13 mouse cellular contexts compared by ENCODE assay signal in the genomic region with DNA sequence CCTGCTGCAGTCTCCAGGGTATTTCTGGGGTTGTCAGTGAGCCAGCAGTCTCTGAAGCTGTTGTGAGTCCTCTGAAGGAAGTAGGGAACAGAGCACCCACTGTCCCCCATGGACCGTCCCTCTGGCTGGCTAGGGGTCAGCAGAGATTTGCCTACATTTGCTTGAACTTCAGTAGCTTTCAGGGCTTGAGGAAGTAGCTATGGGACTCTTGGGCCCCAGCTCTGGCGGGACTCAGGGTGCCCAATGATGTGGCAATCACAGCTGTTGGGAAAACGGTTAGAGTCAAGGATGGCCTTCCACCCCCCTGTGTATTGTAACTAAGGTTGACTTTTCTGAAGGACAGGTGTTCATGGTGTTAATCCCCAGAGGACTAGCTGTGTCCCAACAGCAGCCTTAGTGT. TPM values are rescaled to one million over a fixed set of nuclear protein-coding genes. Genes with fewer than 3 reads are reported as not detected.
A peak's percentile ranks its signal among the peaks of the same experiment; 100 is the strongest.
DNase-seq lines count a peak whose midpoint lies in the region; ATAC-seq and TF ChIP-seq lines count a peak whose summit lies in the region.
"Had no signal": no experiment of that assay in that cellular context is flagged by ENCODE, and none has a peak within 500 bp of the region (broad histone marks: within the 10 kb centered on the region; RNA-seq: fewer than 3 reads in every experiment).

No protein-coding gene starts in this region.

- no peak overlapping the region for H3K27ac ChIP-seq in layer of hippocampus, adult 2 months
- no peak overlapping the region for H3K27ac ChIP-seq in liver, embryonic 14.5 days
- no peak overlapping the region for H3K27ac ChIP-seq in gastrocnemius, adult 2 months
- H3K27ac ChIP-seq: hindbrain, embryonic 14.5 days; lung, embryonic 15.5 days; neural tube, embryonic 15.5 days had no signal

- no peak for TF ChIP-seq CTCF in layer of hippocampus, adult 2 months (conservative IDR thresholded peaks at IDR 0.05)
- TF ChIP-seq CTCF in G1E (IDR thresholded peaks at IDR 0.05; ENCODE audit: low read depth, low read length): no peak
- TF ChIP-seq CTCF in liver, embryonic 14.5 days (IDR thresholded peaks at IDR 0.05; ENCODE audit: low read depth): no peak
- TF ChIP-seq CTCF in gastrocnemius, adult 2 months (IDR thresholded peaks at IDR 0.05): no peak

- peaks cover 53% of the 10 kb centered on the region for H3K36me3 ChIP-seq in G1E (replicated peaks)
- H3K36me3 ChIP-seq in liver, embryonic 14.5 days (replicated peaks; ENCODE audit: control insufficient read depth, insufficient read depth, low read depth): no peaks in the 10 kb centered on the region
- H3K36me3 ChIP-seq: lung, embryonic 15.5 days; neural tube, embryonic 15.5 days had no signal

- intact Hi-C loops in gastrocnemius, adult 2 months (cut with DNase I): no loop called here

- WGBS in liver, embryonic 14.5 days (ENCODE audit: insufficient replicate concordance): 28% methylated on average over 3 of the region's 3 CpGs

- peaks cover 2% of the 10 kb centered on the region; the same call in 1 of the 2 replicates for H3K27me3 ChIP-seq in G1E (ENCODE audit: insufficient read depth, low read length)
- H3K27me3 ChIP-seq in liver, embryonic 14.5 days (ENCODE audit: control insufficient read depth, insufficient read depth, low read length): peaks cover 5% of the 10 kb centered on the region
- H3K27me3 ChIP-seq: lung, embryonic 15.5 days had no signal

- no peak overlapping the region for H3K4me3 ChIP-seq in layer of hippocampus, adult 2 months
- peak overlapping the region; percentile 93 for H3K4me3 ChIP-seq in G1E (ENCODE audit: low read depth, low read length)
- peak overlapping the region in 1 of 2 experiments; percentile 16; a peak in 2 of 4 replicates for H3K4me3 ChIP-seq in liver, embryonic 14.5 days (ENCODE audit: insufficient read depth in 1 of 2, low read depth in 2 of 2, low read length in 2 of 2)
- no peak overlapping the region; the same call in 1 of the 2 replicates for H3K4me3 ChIP-seq in gastrocnemius, adult 2 months
- H3K4me3 ChIP-seq: neural tube, embryonic 15.5 days had no signal

- no peak for ATAC-seq in G1E (ENCODE audit: extremely low read depth, insufficient number of reproducible peaks, low FRiP score, poor library complexity, severe bottlenecking)
- ATAC-seq in liver, embryonic 14.5 days (ENCODE audit: insufficient read depth): no peak

- no peak for TF ChIP-seq EP300 in liver, embryonic 14.5 days (IDR thresholded peaks at IDR 0.05; ENCODE audit: low read depth)

- peak overlapping the region; percentile 56; the same call in 1 of the 2 replicates for H3K4me2 ChIP-seq in liver, embryonic 14.5 days (ENCODE audit: low read depth)
- H3K4me2 ChIP-seq: hindbrain, embryonic 14.5 days; lung, embryonic 15.5 days; neural tube, embryonic 15.5 days had no signal

- H3K9me3 ChIP-seq in G1E (replicated peaks): no peaks in the 10 kb centered on the region
- H3K9me3 ChIP-seq in liver, embryonic 14.5 days (ENCODE audit: control insufficient read depth, low read length): no peaks in the 10 kb centered on the region
- H3K9me3 ChIP-seq: lung, embryonic 15.5 days; neural tube, embryonic 15.5 days had no signal

- no peak overlapping the region for H3K9ac ChIP-seq in liver, embryonic 14.5 days (replicated peaks)
- H3K9ac ChIP-seq: hindbrain, embryonic 14.5 days; lung, embryonic 15.5 days; neural tube, embryonic 15.5 days had no signal

- DNase-seq in layer of hippocampus, adult 11-12 months (ENCODE audit: low spot score): peak; percentile 25
- DNase-seq in layer of hippocampus, adult 2 months (ENCODE audit: low spot score in 2 of 2): no peak
- DNase-seq in 416B (ENCODE audit: low read depth) (peak; percentile 42), G1E (ENCODE audit: low spot score) (no peak)
- no peak for DNase-seq in liver, embryonic 14.5 days (ENCODE audit: low read depth in 3 of 3, low spot score in 3 of 3)
- DNase-seq in kidney, adult 9 months: no peak
- DNase-seq in thymus, postnatal 25 days: no peak
- no peak for DNase-seq in gastrocnemius, adult 2 months
- DNase-seq: cerebellum, postnatal 10 days; kidney, adult 18-20 months had no signal

- peaks cover 94% of the 10 kb centered on the region for H3K4me1 ChIP-seq in G1E (ENCODE audit: insufficient read depth, low read depth, low read length)
- H3K4me1 ChIP-seq in liver, embryonic 14.5 days (replicated peaks; ENCODE audit: control insufficient read depth in 2 of 2, insufficient read depth in 2 of 2, low read length in 1 of 2): peaks cover 4 to 17% of the 10 kb centered on the region in 2 experiments

RNA-seq across cellular contexts. Expression of a gene that starts 1.5 kb away (rescaled TPM):
- 1 to 10 TPM; 2.8 to 3.2 TPM for total RNA-seq in layer of hippocampus, adult 2 months (2021)
- total RNA-seq in G1E (2014; fragmentation: Nextera tagmentation): 43.6 and 48.1 TPM in 2 replicates
- total RNA-seq in G1E (2017): 175 and 177 TPM in 2 replicates
- polyA plus RNA-seq in G1E (2012): 43.4 and 50.0 TPM in 2 replicates
- polyA plus RNA-seq in liver, embryonic 14.5 days (2012; rRNA removed): 4.6 and 6.9 TPM in 2 replicates
- 10.7 and 11.0 TPM in 2 replicates for polyA plus RNA-seq in liver, embryonic 14.5 days (2014; fragmentation: Nextera tagmentation; extraction: Ambion mirVana)
- total RNA-seq in gastrocnemius, adult 2 months (2021): under 1 TPM; 0.46 to 0.56 TPM

RNA-seq across cellular contexts. Expression of a gene that starts 31.2 kb away (rescaled TPM):
- total RNA-seq in layer of hippocampus, adult 2 months (2021): 1 to 10 TPM; 8.2 to 9.8 TPM
- total RNA-seq in G1E (2014; fragmentation: Nextera tagmentation) (12.9 and 16.3 TPM in 2 replicates), G1E (2017) (9.8 and 12.7 TPM in 2 replicates)
- polyA plus RNA-seq in G1E (2012): 20.1 and 22.0 TPM in 2 replicates
- 4.4 and 6.6 TPM in 2 replicates for polyA plus RNA-seq in liver, embryonic 14.5 days (2012; rRNA removed)
- polyA plus RNA-seq in liver, embryonic 14.5 days (2014; fragmentation: Nextera tagmentation; extraction: Ambion mirVana): 5.5 and 6.0 TPM in 2 replicates
- 100 to 1,000 TPM; 170 to 176 TPM for total RNA-seq in gastrocnemius, adult 2 months (2021)

RNA-seq across cellular contexts. Expression of a gene that starts 32.2 kb away (rescaled TPM):
- total RNA-seq in layer of hippocampus, adult 2 months (2021): 10 to 100 TPM; 24.0 to 24.8 TPM
- total RNA-seq in G1E (2014; fragmentation: Nextera tagmentation): 15.2 and 18.4 TPM in 2 replicates
- 16.7 and 22.1 TPM in 2 replicates for total RNA-seq in G1E (2017)
- 12.4 and 15.1 TPM in 2 replicates for polyA plus RNA-seq in G1E (2012)
- polyA plus RNA-seq in liver, embryonic 14.5 days (2012; rRNA removed): 7.6 and 8.5 TPM in 2 replicates
- 12.0 and 12.8 TPM in 2 replicates for polyA plus RNA-seq in liver, embryonic 14.5 days (2014; fragmentation: Nextera tagmentation; extraction: Ambion mirVana)
- total RNA-seq in gastrocnemius, adult 2 months (2021): 10 to 100 TPM; 24.0 to 24.4 TPM

RNA-seq across cellular contexts. Expression of a gene that starts 52.5 kb away (rescaled TPM):
- total RNA-seq in layer of hippocampus, adult 2 months (2021): under 1 TPM; 0.97 to 0.98 TPM
- total RNA-seq in G1E (2014; fragmentation: Nextera tagmentation) (not detected in 2 replicates), G1E (2017) (0.27 and 3.6 TPM in 2 replicates)
- polyA plus RNA-seq in G1E (2012): 0.04 and 0.10 TPM in 2 replicates
- 207 and 240 TPM in 2 replicates for polyA plus RNA-seq in liver, embryonic 14.5 days (2012; rRNA removed)
- 200 and 205 TPM in 2 replicates for polyA plus RNA-seq in liver, embryonic 14.5 days (2014; fragmentation: Nextera tagmentation; extraction: Ambion mirVana)
- 10 to 100 TPM; 10.3 to 24.5 TPM for total RNA-seq in gastrocnemius, adult 2 months (2021)

Comparison
In these comparisons a context has a peak if more than half of its experiments do, and no peak if none do; other contexts are left out.
1. DNase-seq: peak in layer of hippocampus, adult 11-12 months (single experiment) and 416B (single experiment); none in layer of hippocampus, adult 2 months (0 of 2), G1E (single experiment), liver, embryonic 14.5 days (0 of 3), kidney, adult 9 months (single experiment), thymus, postnatal 25 days (single experiment) and gastrocnemius, adult 2 months (single experiment).
2. RNA of a gene that starts 1.5 kb away (total RNA-seq): 43.6 to 177 TPM in G1E; 2.8 to 3.2 TPM in layer of hippocampus, adult 2 months and 0.46 to 0.56 TPM in gastrocnemius, adult 2 months; every median in the first group is over 10 times any median in the second.
3. RNA of a gene that starts 31.2 kb away (total RNA-seq): 170 to 176 TPM in gastrocnemius, adult 2 months; 9.8 to 16.3 TPM in G1E and 8.2 to 9.8 TPM in layer of hippocampus, adult 2 months; every median in the first group is over 4 times any median in the second.